In the genomic region with DNA sequence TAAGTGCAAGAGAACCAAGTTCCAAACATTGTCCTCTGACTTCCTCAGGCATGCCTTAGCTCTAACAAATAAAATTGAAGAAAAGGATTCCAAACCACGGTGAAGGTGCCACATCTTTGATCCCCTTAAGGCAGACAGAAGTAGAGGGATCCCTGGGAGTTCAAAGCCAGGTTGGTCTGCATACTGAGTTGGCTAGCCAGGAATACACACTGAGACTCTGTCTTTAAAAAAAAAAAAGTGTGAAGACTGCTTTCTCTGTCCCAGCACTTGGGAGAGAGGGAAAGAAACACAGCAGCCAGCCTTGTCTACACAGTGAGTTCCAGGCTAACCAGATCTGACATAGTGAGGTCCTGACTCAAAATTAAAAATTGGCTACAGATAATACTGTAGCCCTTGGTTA, we compare ENCODE assay signal across 30 mouse cellular contexts. TPM values are rescaled to one million over a fixed set of nuclear protein-coding genes. Genes with fewer than 3 reads are reported as not detected.
A peak's percentile ranks its signal among the peaks of the same experiment; 100 is the strongest.
DNase-seq lines count a peak whose midpoint lies in the region; ATAC-seq and TF ChIP-seq lines count a peak whose summit lies in the region.
"Had no signal": no experiment of that assay in that cellular context is flagged by ENCODE, and none has a peak within 500 bp of the region (broad histone marks: within the 10 kb centered on the region; RNA-seq: fewer than 3 reads in every experiment).

No protein-coding gene starts in this region.

- H3ac ChIP-seq in myocyte (ENCODE audit: control insufficient read depth, insufficient read length): no peak overlapping the region

- peaks cover 9% of the 10 kb centered on the region; the same call in 1 of the 2 replicates for H3K27me3 ChIP-seq in heart, embryonic 14.5 days (ENCODE audit: control insufficient read depth, insufficient read depth, low read length)
- H3K27me3 ChIP-seq in lung, embryonic 16.5 days (ENCODE audit: control insufficient read depth, insufficient read depth, low read depth, low read length): no peaks in the 10 kb centered on the region
- H3K27me3 ChIP-seq in myocyte (ENCODE audit: control insufficient read depth, insufficient read depth, insufficient read length): no peaks in the 10 kb centered on the region
- H3K27me3 ChIP-seq: Patski had no signal

- peaks cover 9 to 17% of the 10 kb centered on the region in 2 experiments; a peak in 3 of 4 replicates for H3K4me1 ChIP-seq in heart, embryonic 14.5 days (ENCODE audit: control insufficient read depth in 2 of 2, insufficient read depth in 2 of 2, low read length in 2 of 2)
- peaks cover 6% of the 10 kb centered on the region for H3K4me1 ChIP-seq in lung, embryonic 16.5 days (replicated peaks; ENCODE audit: control insufficient read depth, insufficient read depth, low read length)
- H3K4me1 ChIP-seq: liver, embryonic 12.5 days had no signal

- no peaks in the 10 kb centered on the region for H3K9me3 ChIP-seq in heart, embryonic 14.5 days (ENCODE audit: control insufficient read depth, low read length)
- no peaks in the 10 kb centered on the region for H3K9me3 ChIP-seq in lung, embryonic 16.5 days (ENCODE audit: control insufficient read depth, low read length)
- H3K9me3 ChIP-seq: liver, embryonic 12.5 days had no signal

- ATAC-seq in heart, embryonic 14.5 days (ENCODE audit: insufficient number of reproducible peaks, insufficient read depth, low FRiP score, low read depth): no peak
- ATAC-seq in lung, embryonic 16.5 days (ENCODE audit: low read depth): no peak
- ATAC-seq: activated CD4-positive, CD25-positive, alpha-beta regulatory T cell, adult 4 months; forebrain, embryonic 16.5 days; hindbrain, embryonic 16.5 days; intestine, embryonic 16.5 days; liver, embryonic 12.5 days; Patski had no signal

- DNase-seq in heart, postnatal 4 days: no peak
- DNase-seq in lung, postnatal 14 days: no peak
- DNase-seq in brain, embryonic 14.5 days (ENCODE audit: low read depth): peak; percentile 5
- no peak for DNase-seq in right cerebral cortex, adult 18-20 months
- DNase-seq: adrenal gland, postnatal 10 days; cerebellum, adult 11-12 months; cerebellum, postnatal 14 days; embryo, embryonic 11 days; kidney, postnatal 36 days; left cerebral cortex, postnatal 4 days; lung, postnatal 10 days; retina, postnatal 1 day; right cerebral cortex, postnatal 4 days had no signal

- no peaks in the 10 kb centered on the region for H3K79me2 ChIP-seq in myocyte (ENCODE audit: control insufficient read depth, insufficient read depth)

- no peak overlapping the region for H3K9ac ChIP-seq in heart, embryonic 14.5 days (ENCODE audit: low read length)
- H3K9ac ChIP-seq in lung, embryonic 16.5 days (ENCODE audit: low read length): no peak overlapping the region
- H3K9ac ChIP-seq: liver, embryonic 12.5 days had no signal

- peak overlapping the region; percentile 90 to 94; a peak in 3 of 4 replicates for H3K27ac ChIP-seq in heart, embryonic 14.5 days (replicated peaks in 1 of 2; ENCODE audit: control insufficient read depth in 1 of 2, insufficient read depth in 1 of 2, low read depth in 2 of 2, low read length in 2 of 2)
- peak overlapping the region; percentile 97 for H3K27ac ChIP-seq in lung, embryonic 16.5 days (ENCODE audit: low read length)
- H3K27ac ChIP-seq: left cerebral cortex, adult 2 months; liver, embryonic 12.5 days; stomach, postnatal 0 days had no signal

- no peak for TF ChIP-seq POLR2A in brain, embryonic 14.5 days (IDR thresholded peaks at IDR 0.05; ENCODE audit: borderline replicate concordance, extremely low read depth, insufficient read depth, insufficient read length, poor library complexity, severe bottlenecking)
- TF ChIP-seq POLR2A in myocyte (IDR thresholded peaks at IDR 0.05; ENCODE audit: insufficient read length, low read depth): no peak

- H3K4me3 ChIP-seq in heart, embryonic 14.5 days (ENCODE audit: control insufficient read depth in 1 of 2, insufficient read depth in 1 of 2, low read depth in 1 of 2, low read length in 2 of 2): no peak overlapping the region
- H3K4me3 ChIP-seq in lung, embryonic 16.5 days (ENCODE audit: low read length): no peak overlapping the region
- H3K4me3 ChIP-seq in myocyte: no peak overlapping the region
- H3K4me3 ChIP-seq: left cerebral cortex, adult 2 months; liver, embryonic 12.5 days had no signal

- H3K4me2 ChIP-seq in heart, embryonic 14.5 days (ENCODE audit: low read length): peak overlapping the region; percentile 69
- no peak overlapping the region for H3K4me2 ChIP-seq in lung, embryonic 16.5 days (ENCODE audit: low read depth, low read length)
- peak overlapping the region; percentile 87 for H3K4me2 ChIP-seq in myocyte (ENCODE audit: low read depth)
- H3K4me2 ChIP-seq: liver, embryonic 12.5 days had no signal

- H3K36me3 ChIP-seq in heart, embryonic 14.5 days (ENCODE audit: control insufficient read depth, insufficient read depth, low read length): no peaks in the 10 kb centered on the region
- H3K36me3 ChIP-seq in lung, embryonic 16.5 days (ENCODE audit: control insufficient read depth, insufficient read depth, low read length): no peaks in the 10 kb centered on the region
- no peaks in the 10 kb centered on the region for H3K36me3 ChIP-seq in myocyte (ENCODE audit: control insufficient read depth, insufficient read depth)
- H3K36me3 ChIP-seq: liver, embryonic 12.5 days had no signal

- no peak for TF ChIP-seq CTCF in brain, embryonic 14.5 days (IDR thresholded peaks at IDR 0.05; ENCODE audit: borderline replicate concordance, extremely low read depth, insufficient read depth, insufficient read length)

- 21% methylated on average over 1 of the region's 1 CpGs for WGBS in heart, embryonic 14.5 days
- 20% methylated on average over 1 of the region's 1 CpGs for WGBS in lung, embryonic 16.5 days

TF ChIP-seq in myocyte, 11 proteins besides CTCF, POLR2A, EP300 and RAD21:
- no peak for TF ChIP-seq TCF12 (IDR thresholded peaks at IDR 0.05; ENCODE audit: insufficient read depth, poor library complexity, severe bottlenecking)
- no peak for TF ChIP-seq TCF3 (IDR thresholded peaks at IDR 0.05; ENCODE audit: insufficient read length, low read depth)
- no peak for TF ChIP-seq MYOG (IDR thresholded peaks at IDR 0.05; ENCODE audit: control insufficient read depth in 1 of 3, insufficient read depth in 1 of 3, insufficient read length in 2 of 3, low read depth in 2 of 3)
- TF ChIP-seq MYOD1 (IDR thresholded peaks at IDR 0.05; ENCODE audit: control insufficient read depth in 1 of 3, insufficient read length in 2 of 3, low read depth in 2 of 3): no peak
- no peak for TF ChIP-seq MAX (IDR thresholded peaks at IDR 0.05; ENCODE audit: low read depth)
- no peak for TF ChIP-seq SRF (IDR thresholded peaks at IDR 0.05; ENCODE audit: control insufficient read depth, insufficient read length, low read depth)
- TF ChIP-seq POLR2AphosphoS2 (IDR thresholded peaks at IDR 0.05; ENCODE audit: insufficient read length, low read depth): no peak
- TF ChIP-seq REST (IDR thresholded peaks at IDR 0.05; ENCODE audit: insufficient read depth, insufficient read length): no peak
- no peak for TF ChIP-seq USF1 (IDR thresholded peaks at IDR 0.05; ENCODE audit: low read depth)
- no peak for TF ChIP-seq CEBPB (IDR thresholded peaks at IDR 0.05; ENCODE audit: insufficient read depth, poor library complexity, severe bottlenecking)
- TF ChIP-seq E2F4 (IDR thresholded peaks at IDR 0.05; ENCODE audit: insufficient read depth): no peak
TF ChIP-seq in myocyte: peak in this region for 0.

RNA-seq across cellular contexts. Expression of a gene that starts 3.6 kb away (rescaled TPM):
- polyA plus RNA-seq in heart, embryonic 14.5 days (2014; fragmentation: Nextera tagmentation; extraction: Ambion mirVana): 0.84 and 1.2 TPM in 2 replicates
- under 1 TPM; 0.38 to 0.41 TPM for total RNA-seq in heart, postnatal 4 days (2021)
- 0.28 and 0.54 TPM in 2 replicates for polyA plus RNA-seq in lung, embryonic 16.5 days (2015; fragmentation: Nextera tagmentation; extraction: Ambion mirVana)
- polyA plus RNA-seq in brain, embryonic 14.5 days (2012; rRNA removed): 0.22 and 0.23 TPM in 2 replicates
- polyA plus RNA-seq in myocyte (2012; fragmentation: generic; extraction: Trizol): 0.10 TPM
- total RNA-seq: adrenal gland, postnatal 10 days; gastrocnemius, adult 18-20 months; gastrocnemius, postnatal 4 days; hematopoietic stem cell, adult 5-6 weeks; left cerebral cortex, adult 2 months; left cerebral cortex, postnatal 4 days; megakaryocyte-erythroid progenitor cell, adult 5-6 weeks had no signal
- polyA plus RNA-seq: kidney, embryonic 14.5 days; liver, embryonic 12.5 days; neural tube, embryonic 11.5 days had no signal
